Mouse (Mus musculus) urinary bladder, postnatal 4 days (tissue): Measurements from ENCODE around the gene Cask.

ENCODE experiments used
- DNase-seq, 2 experiments: peaks; one replicate each; pipeline ENCODE4 v3.0.0; 2021 to 2022; ENCODE audit warnings: low spot score in 2 of 2

Gene Cask

DNA sequence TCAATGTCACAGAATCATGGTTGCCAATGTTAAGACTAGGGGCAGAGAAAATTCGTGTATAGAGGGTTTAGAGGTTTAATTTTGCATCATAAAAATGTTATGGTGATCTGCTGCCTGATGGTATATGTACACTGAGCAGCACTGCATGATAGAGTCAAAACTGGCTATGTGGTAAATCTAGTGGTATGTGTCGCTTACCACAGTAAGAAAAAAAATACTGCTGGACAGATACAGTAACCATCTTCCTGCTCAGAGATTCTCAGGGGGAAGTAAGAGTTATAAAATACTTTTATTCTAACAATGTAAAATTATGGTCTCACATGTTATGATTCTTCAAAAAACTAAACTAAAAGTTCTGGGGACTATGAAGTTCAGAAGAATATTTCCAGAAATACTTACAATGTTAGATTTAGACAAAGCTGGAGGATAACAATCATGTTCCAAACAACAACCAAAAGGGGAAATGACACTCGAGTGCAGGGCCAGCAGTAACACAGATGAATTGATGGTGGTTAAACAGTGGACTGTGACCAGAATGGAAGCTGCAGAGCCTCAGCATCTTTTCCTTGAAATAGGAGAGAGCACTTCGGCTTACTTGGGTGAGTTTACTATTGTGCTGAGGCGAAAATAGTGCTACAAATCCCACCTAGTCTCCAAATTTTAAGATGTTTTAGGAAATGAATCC lies 219.4 kb downstream of the Cask start, which contains the start of gene Gpr34:
Gpr34 (plus strand) TSS at position 491 of the 685 bp plus-strand sequence.
- no peak for DNase-seq

- no peak for DNase-seq
Measured at GRCm38 (mm10) chrX:13622654-13623053, 228.5 kb downstream of the Cask start.

DNA sequence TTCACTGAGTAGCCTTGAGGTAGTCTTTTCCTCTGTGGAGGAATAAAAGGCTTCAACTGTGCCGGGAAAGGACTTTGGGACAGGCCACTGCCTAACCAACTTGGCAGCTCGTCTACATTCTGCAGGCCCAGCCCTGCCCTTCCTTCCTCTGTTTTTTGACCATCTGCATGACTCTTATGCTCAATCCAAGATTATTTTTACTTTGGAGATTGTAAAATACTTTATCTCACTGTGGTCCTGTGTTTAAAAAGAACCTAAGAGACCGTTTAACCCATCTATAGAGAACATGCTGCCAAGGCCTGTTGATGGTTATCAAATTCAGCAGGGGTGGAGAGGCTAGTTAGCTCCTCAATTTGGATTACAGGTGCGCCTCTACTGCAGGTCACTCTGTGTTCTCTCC lies 229.7 kb downstream of the Cask start:
- DNase-seq: no peak

GRCm38 (mm10) chrX:13618476-13618875 lies 232.7 kb downstream of the Cask start:
- no peak for DNase-seq

DNA sequence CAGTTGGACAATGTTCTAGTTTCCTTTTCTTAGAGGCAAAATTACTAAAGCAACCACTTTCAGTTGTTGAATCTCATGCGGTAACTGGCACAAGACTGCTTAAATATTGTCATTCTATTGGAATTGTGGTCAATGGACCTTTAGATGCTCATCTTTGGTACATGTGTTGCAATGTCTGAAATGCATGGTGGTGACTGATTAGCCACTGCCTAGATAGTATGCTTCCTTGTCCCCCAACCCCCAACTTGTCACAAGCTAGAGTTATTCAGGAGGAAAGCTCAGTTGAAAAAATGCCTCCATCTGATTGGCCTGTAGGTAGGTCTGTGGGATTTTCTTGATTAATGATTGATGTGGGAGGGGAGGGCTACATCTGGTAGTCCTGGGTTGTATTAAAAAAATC lies 233.9 kb downstream of the Cask start:
- DNase-seq: no peak

DNA sequence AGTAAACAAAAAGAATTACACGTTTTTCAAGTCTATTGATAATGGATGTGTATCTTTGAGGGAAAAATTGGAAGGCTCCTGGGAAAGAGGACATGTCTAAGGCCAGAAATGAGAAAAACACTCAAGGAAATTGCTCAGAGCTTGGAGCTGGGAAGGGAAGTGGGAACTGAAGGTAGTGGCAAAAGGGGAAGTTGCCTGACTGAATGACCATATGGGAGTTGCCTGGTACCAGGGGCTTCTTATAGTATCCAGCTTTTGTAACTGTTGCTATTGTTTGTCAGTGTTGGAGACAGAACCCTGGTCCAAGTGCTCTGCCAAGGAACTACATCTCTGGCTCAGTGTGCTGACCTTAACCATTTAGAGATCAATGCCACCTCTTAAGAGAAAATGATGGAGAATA lies 234.4 kb downstream of the Cask start:
- no peak for DNase-seq

DNA sequence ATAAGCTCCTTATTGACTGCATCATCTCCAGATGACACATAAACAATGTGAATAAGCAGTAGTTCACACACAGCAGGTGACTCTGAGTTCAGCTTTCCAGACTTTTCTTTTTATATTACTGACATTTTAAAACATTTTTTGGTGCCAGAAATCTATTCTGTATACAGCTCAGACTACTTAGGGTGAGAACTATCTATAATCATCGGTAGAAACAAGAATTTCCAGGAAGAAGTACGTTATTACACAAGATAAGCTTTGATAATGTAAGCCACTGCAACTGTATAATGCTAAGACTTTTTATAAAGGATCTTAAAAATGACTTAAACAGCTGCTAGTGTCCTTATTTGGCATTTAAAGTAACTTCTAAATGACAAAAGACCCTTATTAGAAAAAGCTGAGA lies 239.1 kb downstream of the Cask start:
- no peak for DNase-seq

DNA sequence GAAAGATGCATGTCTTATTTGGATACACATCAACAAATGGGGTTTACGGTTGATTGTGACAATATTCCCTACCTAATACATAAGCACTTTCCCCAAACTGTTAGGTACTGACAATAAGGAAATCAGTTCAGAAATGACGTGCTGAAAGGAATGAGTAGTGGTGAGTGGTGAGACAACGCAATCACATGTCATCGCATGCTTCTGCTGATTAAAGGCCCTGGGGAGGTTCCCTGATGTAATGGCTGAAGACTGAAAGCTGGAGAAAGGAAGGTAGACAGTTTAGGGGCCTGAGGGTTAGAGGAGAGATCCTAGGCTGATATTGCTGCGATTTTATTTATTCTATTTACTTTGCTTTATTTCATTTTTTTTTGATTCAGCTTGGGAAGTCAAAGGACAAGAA lies 240.1 kb downstream of the Cask start:
- DNase-seq: no peak

GRCm38 (mm10) chrX:13607752-13608151 lies 243.4 kb downstream of the Cask start:
- DNase-seq: no peak

DNA sequence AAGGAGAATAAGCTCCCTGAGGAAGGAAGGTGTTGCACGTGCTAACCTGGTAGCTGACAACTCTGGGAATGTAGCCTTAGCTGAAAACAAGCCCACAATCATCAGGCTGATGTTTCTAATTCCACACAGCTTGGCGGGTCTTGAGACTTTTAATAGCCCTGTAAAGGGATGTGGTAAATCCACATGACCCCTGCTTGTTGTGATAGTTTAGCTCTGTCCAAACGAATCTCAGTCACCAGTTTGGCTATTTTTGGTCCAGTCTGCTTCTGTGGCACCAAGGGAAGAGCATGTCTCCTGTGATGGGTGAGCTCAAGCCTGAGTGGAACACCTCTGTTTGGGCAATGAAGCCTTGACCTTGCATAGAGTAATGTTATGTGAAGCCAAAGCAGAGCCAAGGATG lies 244.4 kb downstream of the Cask start:
- no peak for DNase-seq

DNA sequence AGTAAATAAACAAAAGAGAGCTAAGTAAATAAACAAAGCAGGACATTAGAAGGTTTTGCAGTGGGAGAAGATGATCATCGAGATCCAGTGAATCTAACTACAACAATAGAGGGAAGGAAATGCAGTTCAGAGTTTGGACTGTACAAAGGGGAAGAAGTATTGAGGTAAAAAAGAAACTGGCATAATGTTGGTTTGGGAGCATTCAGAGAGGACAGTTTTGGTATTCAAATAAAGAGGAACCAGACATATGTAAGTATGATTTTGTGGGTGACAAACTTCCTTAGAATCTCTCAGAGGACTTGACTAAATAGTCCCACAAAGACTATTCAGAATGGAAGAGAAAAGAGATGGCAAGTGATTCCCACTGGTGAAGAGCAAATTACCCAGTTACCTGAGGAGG lies 251.2 kb downstream of the Cask start:
- DNase-seq: no peak

GRCm38 (mm10) chrX:13599373-13599772 lies 251.8 kb downstream of the Cask start:
- no peak for DNase-seq

GRCm38 (mm10) chrX:13577647-13578046 lies 273.5 kb downstream of the Cask start:
- no peak for DNase-seq

GRCm38 (mm10) chrX:13576606-13577005 lies 274.6 kb downstream of the Cask start:
- no peak for DNase-seq

DNA sequence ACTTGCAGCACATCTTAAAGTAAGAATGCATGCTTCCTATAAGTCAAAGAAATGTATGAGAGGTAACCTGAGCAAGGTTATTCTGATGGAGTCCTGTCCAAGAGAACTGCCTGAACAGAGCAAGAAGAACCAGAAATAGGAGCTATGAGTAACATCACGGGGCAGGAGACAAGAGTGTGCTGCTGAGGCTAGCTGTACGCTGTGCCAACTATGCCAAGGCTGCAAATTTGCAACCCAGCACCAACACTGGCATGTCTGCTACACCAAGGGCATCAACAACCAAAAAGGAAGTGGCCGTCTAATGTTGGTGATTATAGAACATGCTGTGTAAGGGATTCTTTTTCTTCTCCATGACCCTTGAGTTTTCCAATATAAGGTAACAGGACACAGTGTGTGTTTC lies 276.3 kb downstream of the Cask start:
- no peak for DNase-seq

DNA sequence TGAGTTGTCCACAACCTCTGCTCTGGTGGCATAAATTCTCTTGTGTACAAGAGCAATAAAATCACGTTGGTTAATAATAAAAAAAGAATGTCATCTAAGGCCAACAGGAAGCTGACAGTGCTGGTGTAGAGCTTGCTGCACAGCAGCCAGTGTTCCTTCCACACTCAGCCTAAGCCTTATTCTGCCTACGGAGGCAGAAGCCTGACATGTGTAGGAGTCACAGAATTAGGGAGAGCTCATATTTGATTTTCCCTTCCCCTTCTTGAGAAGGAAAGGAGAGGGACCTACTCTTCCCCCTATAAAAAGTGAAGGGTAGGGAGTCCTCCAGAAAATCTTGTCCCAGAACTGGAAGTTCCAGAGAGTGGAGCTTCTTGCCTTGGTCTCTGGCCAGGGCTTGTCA lies 276.9 kb downstream of the Cask start:
- DNase-seq: no peak

- DNase-seq: no peak
Measured at GRCm38 (mm10) chrX:13554504-13554903, 296.7 kb downstream of the Cask start.

DNA sequence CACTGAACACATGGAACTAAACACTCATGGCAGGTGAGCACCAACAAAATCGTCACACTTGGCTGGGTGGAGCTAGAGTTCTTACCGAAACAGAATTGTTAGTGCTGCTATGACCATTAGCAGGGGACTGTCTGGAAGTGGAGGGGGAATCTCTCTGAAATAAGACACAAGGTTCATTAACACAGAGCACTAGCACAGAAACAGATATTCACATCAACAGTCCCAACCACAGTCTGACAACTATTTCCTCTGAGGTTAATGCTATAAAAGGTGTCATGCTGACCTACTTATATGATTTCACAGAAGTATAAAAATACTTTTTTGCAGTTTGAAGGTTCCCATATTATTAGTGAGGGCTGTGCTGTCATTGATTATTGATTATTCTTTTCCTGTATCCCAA lies 298.9 kb downstream of the Cask start:
- DNase-seq: no peak

DNA sequence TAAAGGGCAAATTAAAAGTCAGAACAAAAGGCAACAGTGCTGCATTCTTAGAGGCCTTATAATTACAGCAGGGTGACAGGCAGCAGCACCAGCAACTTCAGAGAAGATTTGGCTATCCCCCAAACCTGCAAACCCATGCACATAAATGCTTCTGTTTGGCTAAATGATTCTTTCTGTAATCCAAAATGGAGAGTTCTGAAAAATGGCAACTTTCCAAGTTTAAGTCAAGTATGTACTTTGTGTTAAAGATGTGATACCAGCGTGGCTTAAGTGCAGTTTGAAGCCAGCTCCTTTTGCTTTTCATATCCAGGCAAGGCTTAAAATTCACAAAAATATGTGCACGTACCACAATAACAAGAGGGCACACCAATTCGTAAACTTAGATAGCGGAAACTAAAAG lies 299.6 kb downstream of the Cask start:
- DNase-seq: no peak

DNA sequence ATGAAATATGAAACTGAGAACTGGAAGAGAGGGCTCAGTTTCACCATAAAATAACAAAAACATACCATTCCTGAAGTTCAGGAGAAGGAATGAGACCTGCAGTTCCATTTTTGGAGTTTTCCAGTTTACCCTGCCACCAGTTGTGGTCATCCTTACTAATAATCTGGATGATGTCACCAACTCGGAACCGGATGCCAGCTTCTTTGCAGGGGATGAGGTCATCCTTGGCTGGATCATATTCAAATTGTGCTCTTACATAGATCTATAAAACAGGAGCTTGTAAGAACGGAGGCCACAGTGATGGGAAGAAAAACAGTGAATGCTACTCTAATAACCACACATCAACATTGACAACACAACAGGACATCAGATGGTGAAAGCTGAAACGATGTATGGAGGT lies 302.1 kb downstream of the Cask start:
- no peak for DNase-seq

- no peak for DNase-seq
Measured at GRCm38 (mm10) chrX:13521288-13521687, 329.9 kb downstream of the Cask start.

DNA sequence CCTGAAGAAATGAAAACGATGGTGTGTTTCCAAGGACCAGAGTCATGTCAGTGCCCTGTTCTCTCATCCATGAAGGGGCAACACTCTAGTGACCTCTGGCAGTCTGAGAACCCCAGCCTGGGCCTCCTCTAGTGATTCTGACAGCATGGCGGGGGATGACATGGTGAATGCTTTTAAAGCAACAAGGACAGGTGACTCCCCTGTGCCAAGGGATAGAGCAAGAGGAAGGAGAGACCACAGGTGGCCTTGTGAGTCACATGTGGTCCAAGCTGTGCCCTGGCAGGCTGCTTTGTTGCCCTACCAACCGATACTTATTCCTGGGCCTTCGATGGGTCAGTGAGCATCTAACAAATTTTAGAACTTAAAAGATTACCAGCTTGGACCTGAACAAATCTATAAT lies 330.6 kb downstream of the Cask start:
- no peak for DNase-seq

- no peak for DNase-seq
Measured at GRCm38 (mm10) chrX:13519408-13519783, 331.8 kb downstream of the Cask start.

DNA sequence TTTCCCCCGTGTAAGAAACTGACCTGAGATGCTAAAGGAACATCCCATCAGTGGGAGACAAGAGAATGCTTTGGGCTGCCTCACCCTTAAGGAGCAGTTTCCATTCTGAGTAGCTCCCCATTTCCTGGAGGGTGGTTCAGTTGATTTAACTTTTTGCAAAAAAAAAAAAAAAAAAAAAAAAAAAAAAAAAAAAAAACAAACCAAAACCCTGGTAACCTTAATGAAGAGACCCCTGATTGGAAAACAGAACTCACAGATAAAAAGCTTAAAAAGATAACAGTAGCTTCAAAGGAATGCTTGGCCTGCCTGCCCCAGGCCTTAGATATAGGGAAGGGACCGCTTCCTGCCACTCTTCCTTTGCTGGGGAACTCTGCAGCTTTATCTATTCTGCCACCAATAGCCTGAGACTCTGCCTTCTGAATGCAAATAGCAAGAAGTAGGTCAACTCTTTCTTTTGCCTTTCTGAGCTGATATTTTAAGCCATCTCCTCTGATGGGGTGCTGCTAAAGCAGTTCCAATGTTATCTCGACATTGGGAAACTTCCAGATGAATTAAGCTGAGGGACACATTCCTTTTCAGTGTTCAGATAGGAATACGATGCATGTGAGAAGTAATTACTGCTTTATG lies 332.3 kb downstream of the Cask start:
- DNase-seq: no peak
